Mouse (Mus musculus) heart, adult 2 months (tissue): ENCODE data around the gene Pparg. TPM values are rescaled to one million over a fixed set of nuclear protein-coding genes. Genes with fewer than 3 reads are reported as not detected.

Source experiments
- DNase-seq, 2 experiments: peaks; one replicate each; pipeline ENCODE4 v3.0.0; 2021
- H3K27ac ChIP-seq: fragments of 200-600 bp; 2 replicates; pipeline ENCODE4 v1.8.1; 2022
- H3K27me3 ChIP-seq: fragments of 200-500 bp; 2 replicates; pipeline ENCODE4 v1.6.1; 2012; ENCODE audit warnings: mild to moderate bottlenecking, low read length, inconsistent platforms, mixed read lengths; ENCODE audit not compliant: control insufficient read depth, insufficient read depth
- H3K36me3 ChIP-seq: fragments of 200-500 bp; 2 replicates; pipeline ENCODE4 v1.6.1; 2012; ENCODE audit warnings: low read length, inconsistent platforms; ENCODE audit not compliant: control insufficient read depth, insufficient read depth
- H3K4me1 ChIP-seq: fragments of 200-500 bp; 2 replicates; pipeline ENCODE4 v1.6.1; 2011; ENCODE audit warnings: low read length; ENCODE audit not compliant: control insufficient read depth, insufficient read depth
- H3K4me3 ChIP-seq: fragments of 200-600 bp; 2 replicates; pipeline ENCODE4 v1.8.1; 2022
- H3K79me2 ChIP-seq: fragments of 200-500 bp; replicated peaks from 2 replicates; pipeline ENCODE4 v1.6.1; 2012; ENCODE audit warnings: mild to moderate bottlenecking, inconsistent platforms, low read length, moderate library complexity, mixed read lengths; ENCODE audit not compliant: control insufficient read depth, insufficient read depth
- H3K9ac ChIP-seq: fragments of 200-500 bp; 2 replicates; pipeline ENCODE4 v1.6.1; 2012; ENCODE audit warnings: low read depth, mild to moderate bottlenecking, control low read depth, inconsistent platforms, low read length, mixed read lengths
- CTCF ChIP-seq: fragments of 200-600 bp; IDR thresholded peaks from 2 replicates; pipeline ENCODE4 v1.8.1; 2022; ENCODE audit warnings: antibody characterized with exemption, mild to moderate bottlenecking, moderate library complexity
- EP300 ChIP-seq: fragments of 200-500 bp; IDR thresholded peaks from 2 replicates; pipeline ENCODE4 v1.6.1; 2011; ENCODE audit warnings: low read depth, low read length, control low read depth; ENCODE audit not compliant: insufficient read depth
- POLR2A ChIP-seq: fragments of 200-500 bp; IDR thresholded peaks from 2 replicates; pipeline ENCODE4 v1.6.1; 2011; ENCODE audit warnings: mild to moderate bottlenecking, low read depth, low read length, control low read depth; ENCODE audit not compliant: insufficient read depth
- WGBS: fragments of 180-500 bp; shearing (Covaris S2); methylation state at CpG from one replicate; pipeline ENCODE4 v1.1.7; 2018; 5-methylcytosine and 5-hydroxymethylcytosine counted together
- intact Hi-C: fragments of 180-260 bp; cut with DNase I; formaldehyde crosslinking; loops from one replicate; pipeline ENCODE4 v1.15.1; 2025
- polyA plus RNA-seq: library from polyadenylated mRNA; depleted of rRNA; stranded (reverse); fragments of >200 nt; gene quantifications from 2 replicates; pipeline ENCODE4 v1.2.3, GENCODE M21; 2012
- total RNA-seq, 2 experiments: library from RNA; stranded (reverse); gene quantifications; 2 replicates each; pipeline ENCODE4 v1.2.3; 2021

The Pparg gene
- total and polyA plus RNA-seq, 3 experiments: 11.6 to 15.7 (median 11.7) TPM

DNA sequence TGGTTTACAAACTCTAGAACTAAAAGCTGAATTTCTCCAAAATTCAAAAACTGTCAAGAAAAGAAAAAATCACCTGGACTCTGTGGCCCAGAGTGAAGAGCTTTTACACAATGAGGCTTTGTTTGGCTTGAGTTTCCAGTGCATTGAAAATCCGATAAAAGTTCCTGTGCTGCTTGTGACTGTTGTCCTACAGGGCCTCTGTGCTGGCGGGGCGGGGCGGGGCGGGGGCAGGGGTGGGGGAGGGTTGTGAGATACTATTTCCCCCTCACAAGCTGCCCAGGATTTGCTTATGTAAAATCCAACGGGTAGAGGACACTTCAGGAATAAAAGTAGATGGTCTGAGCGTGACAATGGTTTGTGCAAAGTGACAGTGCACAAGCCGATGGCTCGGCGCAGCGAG, 16.2 kb upstream of the Pparg start:
- H3K36me3 ChIP-seq: no peaks in the 10 kb centered on the region; the same call in 1 of the 2 replicates
- no peaks in the 10 kb centered on the region for H3K79me2 ChIP-seq
- H3K4me1 ChIP-seq: peaks cover 3% of the 10 kb centered on the region
- no peak overlapping the region for H3K9ac ChIP-seq
- 40% methylated on average over 11 of the region's 11 CpGs for WGBS
- no peaks in the 10 kb centered on the region for H3K27me3 ChIP-seq
- H3K4me3 ChIP-seq: peak overlapping the region; percentile 17
- DNase-seq: no peak
- H3K27ac ChIP-seq: peak overlapping the region; percentile 71
- TF ChIP-seq POLR2A (no peak), CTCF (no peak), EP300 (no peak)
- intact Hi-C loops: loop anchor here (2.0 kb wide), 2 partner anchors 26 to 72 kb away; no protein-coding TSS in a partner anchor

DNA sequence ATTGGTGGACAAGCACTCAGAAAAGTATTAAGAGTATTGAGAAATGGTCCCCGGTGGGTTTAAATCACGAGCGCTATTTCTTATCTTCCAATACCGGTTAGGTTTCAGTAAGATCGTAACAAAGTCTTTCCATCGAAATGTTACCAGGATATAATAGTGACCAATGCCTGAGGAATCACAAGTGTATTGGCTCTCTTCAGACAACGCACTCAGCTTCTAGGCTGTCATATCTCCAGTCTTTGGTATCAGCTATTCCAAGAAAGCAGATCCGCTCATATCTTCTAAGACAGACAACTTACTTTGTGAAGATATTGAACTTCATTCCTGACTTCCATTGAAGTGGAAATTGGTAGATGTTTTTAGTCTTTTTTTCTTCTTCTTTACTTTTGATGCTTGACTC, 15.7 kb upstream of the Pparg start:
- H3K79me2 ChIP-seq: no peaks in the 10 kb centered on the region
- TF ChIP-seq POLR2A (no peak), CTCF (no peak), EP300 (no peak)
- H3K9ac ChIP-seq: no peak overlapping the region
- intact Hi-C loops: loop anchor here (2.0 kb wide), 2 partner anchors 26 to 72 kb away; no protein-coding TSS in a partner anchor
- no peaks in the 10 kb centered on the region for H3K27me3 ChIP-seq
- no peaks in the 10 kb centered on the region; the same call in 1 of the 2 replicates for H3K36me3 ChIP-seq
- WGBS: 82% methylated on average over 8 of the region's 8 CpGs
- no peak for DNase-seq
- peaks cover 3% of the 10 kb centered on the region for H3K4me1 ChIP-seq
- peak overlapping the region; percentile 71 for H3K27ac ChIP-seq
- H3K4me3 ChIP-seq: no peak overlapping the region

DNA sequence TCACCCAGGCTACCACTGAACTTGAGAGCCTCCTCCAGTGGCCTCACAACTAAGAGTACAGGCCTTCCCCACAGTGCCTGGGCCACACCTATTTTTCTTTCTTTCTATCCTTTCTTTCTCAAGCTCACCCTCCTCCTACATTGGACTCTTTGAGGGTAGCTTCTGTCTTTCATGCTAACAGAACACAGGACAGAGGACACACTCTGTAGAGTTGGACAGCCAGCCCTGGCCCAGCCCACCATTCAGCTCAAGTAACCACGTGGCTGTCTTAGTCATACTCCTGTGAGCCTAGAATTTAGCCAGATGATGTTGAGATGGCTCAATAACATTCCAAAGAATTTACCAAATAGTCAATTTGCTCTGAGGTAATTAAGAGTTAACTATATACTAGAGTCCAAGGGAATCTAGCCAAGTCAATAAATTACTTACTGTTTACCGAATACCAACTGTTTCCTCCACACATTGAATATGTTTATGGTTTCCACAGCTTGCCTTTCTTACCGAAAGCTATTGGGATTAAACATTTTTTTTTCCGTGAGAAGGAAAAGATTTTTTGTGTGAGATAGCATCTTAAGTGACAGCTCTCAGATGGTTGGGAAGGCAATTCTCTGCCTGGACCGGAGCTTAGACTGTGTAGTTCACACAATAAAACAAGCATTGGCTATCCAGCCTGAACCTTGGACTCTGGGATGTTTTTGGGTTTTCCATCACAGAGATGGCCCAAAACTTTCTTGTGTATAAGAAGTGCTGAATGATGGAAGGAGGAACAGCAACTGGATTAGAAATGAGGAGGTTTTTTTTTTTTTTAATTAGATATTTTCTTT, 10.9 kb upstream of the Pparg start:
- no peak for DNase-seq
- intact Hi-C loops: no loop called here
- Histone ChIP-seq H3K9ac (no peak overlapping the region), H3K79me2 (no peaks in the 10 kb centered on the region), H3K36me3 (no peaks in the 10 kb centered on the region; the same call in 1 of the 2 replicates), H3K27me3 (no peaks in the 10 kb centered on the region), H3K4me1 (peaks cover 2% of the 10 kb centered on the region), H3K4me3 (no peak overlapping the region), H3K27ac (no peak overlapping the region)
- 52% methylated on average over 5 of the region's 5 CpGs for WGBS
- TF ChIP-seq EP300 (no peak), CTCF (no peak), POLR2A (no peak)

DNA sequence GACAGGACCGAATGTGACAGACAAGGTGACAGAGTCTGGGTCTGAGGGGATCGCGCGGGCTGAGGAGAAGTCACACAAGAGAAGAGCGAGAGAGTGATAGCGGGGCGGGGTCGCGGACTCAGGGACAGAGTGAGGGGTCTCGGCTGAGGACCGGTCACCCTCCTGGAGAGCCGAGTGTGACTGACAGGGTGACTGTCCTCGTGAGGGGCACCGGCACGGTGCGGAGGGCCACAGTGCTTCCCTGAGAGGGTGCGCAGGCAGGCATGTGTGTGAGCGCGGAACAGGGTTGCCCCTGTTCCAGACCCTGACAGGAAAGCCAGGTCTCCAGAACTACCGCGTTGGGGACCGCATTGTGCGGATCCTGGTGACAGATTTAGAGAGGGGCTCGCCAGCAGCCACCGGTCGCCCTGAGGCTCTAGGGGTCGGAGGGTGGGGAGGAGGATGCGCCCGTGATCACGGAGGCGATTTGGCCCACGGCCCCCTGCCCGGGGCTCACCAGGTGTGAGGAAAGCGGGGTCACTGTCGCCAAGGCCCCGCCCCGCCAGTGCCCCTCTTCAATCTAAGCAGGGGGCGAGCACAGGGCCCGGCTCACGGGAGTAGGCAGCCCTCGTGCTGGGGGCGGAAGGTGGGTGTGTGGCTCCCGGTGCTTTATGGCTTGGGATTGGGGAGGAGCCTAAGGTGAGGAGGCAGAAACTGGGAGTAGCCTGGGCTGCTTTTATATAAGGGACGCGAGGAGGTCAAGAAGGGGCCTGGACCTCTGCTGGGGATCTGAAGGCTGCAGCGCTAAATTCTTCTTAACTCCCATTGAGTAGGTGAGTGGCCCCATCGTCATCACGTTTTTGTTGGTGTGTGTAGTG, 1.1 kb downstream of the Pparg start:
- peaks cover 2% of the 10 kb centered on the region; the same call in 1 of the 2 replicates for H3K36me3 ChIP-seq
- H3K27ac ChIP-seq: peak overlapping the region; percentile 87
- no peaks in the 10 kb centered on the region for H3K79me2 ChIP-seq
- peak; percentile 62 to 75 for DNase-seq
- no peaks in the 10 kb centered on the region for H3K27me3 ChIP-seq
- H3K4me1 ChIP-seq: no peaks in the 10 kb centered on the region; the same call in 1 of the 2 replicates
- peak overlapping the region; percentile 54 for H3K4me3 ChIP-seq
- intact Hi-C loops: loop anchor here (2.0 to 5.0 kb wide), 5 partner anchors 15 to 177 kb away; partner anchors contain the start of gene Gm17482
- WGBS: 12% methylated on average over 48 of the region's 48 CpGs
- peak overlapping the region; percentile 85 for H3K9ac ChIP-seq
- TF ChIP-seq CTCF (no peak), POLR2A (peak; percentile 68)

DNA sequence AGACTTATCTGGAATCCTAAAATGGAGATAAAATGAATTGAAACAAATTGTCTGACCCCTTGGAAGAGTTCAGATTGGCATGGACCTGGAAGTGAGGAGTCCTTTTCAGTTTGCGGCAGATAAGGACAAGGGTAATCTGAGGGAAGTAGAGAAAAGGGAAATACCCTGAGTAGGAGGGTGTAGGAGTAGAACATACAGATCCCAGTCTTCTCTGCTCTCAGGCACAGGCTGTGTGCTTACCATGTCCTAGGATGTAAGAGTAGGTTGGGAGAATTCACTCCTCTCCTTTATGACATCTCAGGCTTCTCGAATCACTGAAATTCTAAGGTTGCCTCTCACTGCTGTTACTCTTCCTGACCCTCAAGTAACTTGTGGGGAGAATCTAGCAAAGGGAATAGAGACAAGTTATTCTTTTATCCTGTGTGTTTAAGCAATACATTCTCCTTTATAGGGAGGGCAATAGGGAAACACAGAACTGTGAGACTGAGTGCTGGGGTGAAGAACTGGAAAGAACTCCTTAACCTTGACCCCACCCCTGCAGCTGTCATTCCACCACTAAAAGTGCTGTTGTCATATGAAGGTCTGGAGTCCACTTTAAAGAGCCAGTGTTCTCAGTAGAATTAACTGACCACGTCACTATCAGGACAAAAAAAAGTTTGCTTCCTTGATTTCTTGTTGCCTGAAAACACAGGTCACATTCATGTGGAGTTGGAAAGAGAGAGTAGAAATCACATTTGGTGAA, 6.3 kb downstream of the Pparg start:
- intact Hi-C loops: no loop called here
- no peak overlapping the region for H3K27ac ChIP-seq
- DNase-seq: no peak

More for the DNA sequence above, 6.3 kb downstream of the Pparg start:
- Histone ChIP-seq H3K4me1 (peaks cover 1% of the 10 kb centered on the region), H3K79me2 (peaks cover 3% of the 10 kb centered on the region; the same call in 1 of the 2 replicates), H3K36me3 (peaks cover 2% of the 10 kb centered on the region; the same call in 1 of the 2 replicates), H3K9ac (no peak overlapping the region), H3K4me3 (no peak overlapping the region), H3K27me3 (no peaks in the 10 kb centered on the region)
- 52% methylated on average over 3 of the region's 3 CpGs for WGBS
- TF ChIP-seq CTCF: no peak
